Mouse (Mus musculus) G1E (cell line): Measurements from ENCODE around the gene Hoxd3.

Source experiments
- CTCF ChIP-seq: IDR thresholded peaks from 2 replicates; pipeline ENCODE4 v1.5.1; 2012; ENCODE audit warnings: low read depth, low read length, inconsistent platforms, mixed read lengths
- TAL1 ChIP-seq: conservative IDR thresholded peaks from 2 replicates; pipeline ENCODE4 v1.6.1; 2012; ENCODE audit warnings: low read depth, low read length, inconsistent platforms, mixed read lengths

- TF ChIP-seq CTCF: no peak
- TF ChIP-seq TAL1: no peak
Measured at GRCm38 (mm10) chr2:74734996-74735811, 23.5 kb downstream of the Hoxd3 start.
